Mouse (Mus musculus) c-Kit-negative CD71-positive TER-119-positive erythroid progenitor cells, embryonic 14.5 days (primary cell): ENCODE results near the gene Cerk.

Experiments
- DNase-seq: peaks from one replicate; pipeline ENCODE4 v3.0.0-alpha.2; 2013; ENCODE audit warnings: low read depth, low spot score

Cerk gene

DNA sequence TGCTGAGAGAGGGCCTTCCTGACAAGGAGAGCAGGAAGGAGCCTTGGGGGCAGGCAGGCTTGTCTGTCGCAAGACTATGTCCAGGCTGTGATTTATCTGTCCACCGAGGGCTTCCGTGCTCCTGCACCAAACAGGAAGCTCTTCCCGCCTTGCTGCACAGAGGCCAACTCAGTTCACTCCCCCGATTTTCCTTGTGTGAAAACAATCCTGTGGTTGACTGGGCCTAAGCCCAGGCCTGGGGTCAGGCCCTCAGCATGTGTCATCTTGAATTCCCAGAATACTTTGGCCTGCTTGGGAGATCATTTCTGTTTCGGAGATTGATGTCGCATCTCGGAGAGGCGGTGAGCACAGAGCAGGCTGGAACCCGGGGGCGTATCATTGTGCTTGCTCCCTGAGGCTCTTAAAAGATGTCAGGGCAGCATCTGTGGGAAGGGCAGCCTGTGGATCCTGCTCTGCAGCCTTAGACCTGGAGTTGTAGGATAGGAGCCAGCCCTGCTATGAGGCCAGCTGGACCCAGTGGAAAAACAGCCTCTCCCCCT is 95.9 kb downstream of the Cerk start:
- no peak for DNase-seq
